Mouse (Mus musculus) erythroblast, embryonic 14.5 days (primary cell): Measurements from ENCODE around the gene Tmem131l. TPM values are rescaled to one million over a fixed set of nuclear protein-coding genes. Genes with fewer than 3 reads are reported as not detected.

Experiments used
- H3K27me3 ChIP-seq: 2 replicates; pipeline ENCODE4 v1.6.1; 2012; ENCODE audit warnings: inconsistent platforms; ENCODE audit not compliant: control insufficient read depth
- H3K36me3 ChIP-seq: 2 replicates; pipeline ENCODE4 v1.6.1; 2012; ENCODE audit warnings: mild to moderate bottlenecking, inconsistent platforms; ENCODE audit not compliant: control insufficient read depth
- H3K4me1 ChIP-seq: 2 replicates; pipeline ENCODE4 v1.6.1; 2012; ENCODE audit warnings: inconsistent platforms; ENCODE audit not compliant: control insufficient read depth
- H3K4me3 ChIP-seq: replicated peaks from 2 replicates; pipeline ENCODE3; 2012; ENCODE audit warnings: moderate library complexity, mild to moderate bottlenecking, inconsistent platforms
- H3K9me3 ChIP-seq: 2 replicates; pipeline ENCODE4 v1.6.1; 2012; ENCODE audit warnings: low read length, inconsistent platforms, mixed read lengths; ENCODE audit not compliant: control insufficient read depth
- GATA1 ChIP-seq: IDR thresholded peaks from 2 replicates; pipeline ENCODE4 v1.6.1; 2012; ENCODE audit warnings: low read length, inconsistent platforms, mixed read lengths
- TAL1 ChIP-seq: IDR thresholded peaks from 3 replicates; pipeline ENCODE4 v1.6.1; 2012; ENCODE audit warnings: low read length, inconsistent platforms, mixed read lengths
- polyA plus RNA-seq: library from polyadenylated mRNA; stranded (reverse); fragments of >175 nt; gene quantifications from 2 replicates; pipeline ENCODE4 v1.2.3, GENCODE M21; 2012

The Tmem131l gene
- polyA plus RNA-seq, 1 experiment, result 9.3 TPM

GRCm38 (mm10) chr3:83988214-83988613 is 51.8 kb downstream of the Tmem131l start:
- Histone ChIP-seq H3K27me3 (no peaks in the 10 kb centered on the region), H3K4me3 (no peak overlapping the region), H3K9me3 (no peaks in the 10 kb centered on the region), H3K4me1 (peaks cover 4% of the 10 kb centered on the region), H3K36me3 (peaks cover 32% of the 10 kb centered on the region)
- TF ChIP-seq GATA1, result no peak
- no peak for TF ChIP-seq TAL1

GRCm38 (mm10) chr3:83987533-83988112 is 52.4 kb downstream of the Tmem131l start:
- H3K36me3 ChIP-seq, result peaks cover 32% of the 10 kb centered on the region
- TF ChIP-seq GATA1 (no peak), TAL1 (no peak)
- H3K4me1 ChIP-seq, result peaks cover 3% of the 10 kb centered on the region
- no peaks in the 10 kb centered on the region for H3K27me3 ChIP-seq
- H3K9me3 ChIP-seq, result no peaks in the 10 kb centered on the region
- no peak overlapping the region for H3K4me3 ChIP-seq

- Histone ChIP-seq H3K4me3 (no peak overlapping the region), H3K9me3 (no peaks in the 10 kb centered on the region), H3K36me3 (peaks cover 32% of the 10 kb centered on the region), H3K27me3 (no peaks in the 10 kb centered on the region), H3K4me1 (peaks cover 3% of the 10 kb centered on the region)
- no peak for TF ChIP-seq GATA1
- no peak for TF ChIP-seq TAL1
These were observed 53.2 kb downstream of the Tmem131l start for GRCm38 (mm10) chr3:83986740-83987139.

GRCm38 (mm10) chr3:83985426-83985825 is 54.5 kb downstream of the Tmem131l start:
- TF ChIP-seq GATA1 (no peak), TAL1 (no peak)
- H3K4me3 ChIP-seq, result no peak overlapping the region
- H3K9me3 ChIP-seq, result no peaks in the 10 kb centered on the region
- H3K36me3 ChIP-seq, result peaks cover 26% of the 10 kb centered on the region
- H3K27me3 ChIP-seq, result no peaks in the 10 kb centered on the region
- peaks cover 6% of the 10 kb centered on the region for H3K4me1 ChIP-seq

GRCm38 (mm10) chr3:83984379-83984778 is 55.6 kb downstream of the Tmem131l start:
- Histone ChIP-seq H3K27me3 (no peaks in the 10 kb centered on the region), H3K4me3 (no peak overlapping the region), H3K4me1 (peaks cover 4% of the 10 kb centered on the region), H3K9me3 (no peaks in the 10 kb centered on the region), H3K36me3 (peaks cover 18% of the 10 kb centered on the region)
- TF ChIP-seq TAL1 (no peak), GATA1 (no peak)

- no peaks in the 10 kb centered on the region for H3K9me3 ChIP-seq
- H3K36me3 ChIP-seq, result peaks cover 18% of the 10 kb centered on the region
- TF ChIP-seq TAL1 (no peak), GATA1 (no peak)
- H3K4me3 ChIP-seq, result no peak overlapping the region
- peaks cover 3% of the 10 kb centered on the region; the same call in 1 of the 2 replicates for H3K4me1 ChIP-seq
- no peaks in the 10 kb centered on the region for H3K27me3 ChIP-seq
These were observed 57.2 kb downstream of the Tmem131l start for GRCm38 (mm10) chr3:83982821-83983220.

- peaks cover 3% of the 10 kb centered on the region; the same call in 1 of the 2 replicates for H3K4me1 ChIP-seq
- H3K36me3 ChIP-seq, result peaks cover 23% of the 10 kb centered on the region
- no peaks in the 10 kb centered on the region for H3K27me3 ChIP-seq
- H3K9me3 ChIP-seq, result no peaks in the 10 kb centered on the region
- TF ChIP-seq GATA1 (no peak), TAL1 (no peak)
- H3K4me3 ChIP-seq, result no peak overlapping the region
These were observed 59.6 kb downstream of the Tmem131l start for GRCm38 (mm10) chr3:83980231-83980872.

GRCm38 (mm10) chr3:83978497-83979410 is 61.2 kb downstream of the Tmem131l start:
- H3K36me3 ChIP-seq, result peaks cover 17% of the 10 kb centered on the region
- TF ChIP-seq TAL1 (no peak), GATA1 (no peak)

GRCm38 (mm10) chr3:83977817-83978216 is 62.2 kb downstream of the Tmem131l start:
- H3K36me3 ChIP-seq, result peaks cover 11% of the 10 kb centered on the region
- TF ChIP-seq TAL1 (no peak), GATA1 (no peak)
- H3K4me1 ChIP-seq, result peaks cover 3% of the 10 kb centered on the region; the same call in 1 of the 2 replicates
- H3K9me3 ChIP-seq, result no peaks in the 10 kb centered on the region
- H3K27me3 ChIP-seq, result no peaks in the 10 kb centered on the region
- H3K4me3 ChIP-seq, result no peak overlapping the region

More at GRCm38 (mm10) chr3:83978497-83979410, 61.2 kb downstream of the Tmem131l start:
- Histone ChIP-seq H3K27me3 (no peaks in the 10 kb centered on the region), H3K9me3 (no peaks in the 10 kb centered on the region), H3K4me1 (peaks cover 3% of the 10 kb centered on the region; the same call in 1 of the 2 replicates), H3K4me3 (no peak overlapping the region)
